Mouse (Mus musculus) erythroblast, embryonic 14.5 days (primary cell): ENCODE results near the gene Zbtb2. TPM values are rescaled to one million over a fixed set of nuclear protein-coding genes. Genes with fewer than 3 reads are reported as not detected.
"Not testable (repeated sequence)": the region's sequence is repeated elsewhere in the genome, so short reads cannot be mapped to it uniquely, and the experiment has no call there.

Source experiments
- H3K27me3 ChIP-seq: 2 replicates; pipeline ENCODE4 v1.6.1; 2012; ENCODE audit warnings: inconsistent platforms; ENCODE audit not compliant: control insufficient read depth
- H3K36me3 ChIP-seq: 2 replicates; pipeline ENCODE4 v1.6.1; 2012; ENCODE audit warnings: mild to moderate bottlenecking, inconsistent platforms; ENCODE audit not compliant: control insufficient read depth
- H3K4me1 ChIP-seq: 2 replicates; pipeline ENCODE4 v1.6.1; 2012; ENCODE audit warnings: inconsistent platforms; ENCODE audit not compliant: control insufficient read depth
- H3K4me3 ChIP-seq: replicated peaks from 2 replicates; pipeline ENCODE3; 2012; ENCODE audit warnings: moderate library complexity, mild to moderate bottlenecking, inconsistent platforms
- H3K9me3 ChIP-seq: 2 replicates; pipeline ENCODE4 v1.6.1; 2012; ENCODE audit warnings: low read length, inconsistent platforms, mixed read lengths; ENCODE audit not compliant: control insufficient read depth
- GATA1 ChIP-seq: IDR thresholded peaks from 2 replicates; pipeline ENCODE4 v1.6.1; 2012; ENCODE audit warnings: low read length, inconsistent platforms, mixed read lengths
- TAL1 ChIP-seq: IDR thresholded peaks from 3 replicates; pipeline ENCODE4 v1.6.1; 2012; ENCODE audit warnings: low read length, inconsistent platforms, mixed read lengths
- polyA plus RNA-seq: library from polyadenylated mRNA; stranded (reverse); fragments of >175 nt; gene quantifications from 2 replicates; pipeline ENCODE4 v1.2.3, GENCODE M21; 2012

The Zbtb2 gene
- polyA plus RNA-seq: 0.15 and 0.20 TPM in 2 replicates

DNA sequence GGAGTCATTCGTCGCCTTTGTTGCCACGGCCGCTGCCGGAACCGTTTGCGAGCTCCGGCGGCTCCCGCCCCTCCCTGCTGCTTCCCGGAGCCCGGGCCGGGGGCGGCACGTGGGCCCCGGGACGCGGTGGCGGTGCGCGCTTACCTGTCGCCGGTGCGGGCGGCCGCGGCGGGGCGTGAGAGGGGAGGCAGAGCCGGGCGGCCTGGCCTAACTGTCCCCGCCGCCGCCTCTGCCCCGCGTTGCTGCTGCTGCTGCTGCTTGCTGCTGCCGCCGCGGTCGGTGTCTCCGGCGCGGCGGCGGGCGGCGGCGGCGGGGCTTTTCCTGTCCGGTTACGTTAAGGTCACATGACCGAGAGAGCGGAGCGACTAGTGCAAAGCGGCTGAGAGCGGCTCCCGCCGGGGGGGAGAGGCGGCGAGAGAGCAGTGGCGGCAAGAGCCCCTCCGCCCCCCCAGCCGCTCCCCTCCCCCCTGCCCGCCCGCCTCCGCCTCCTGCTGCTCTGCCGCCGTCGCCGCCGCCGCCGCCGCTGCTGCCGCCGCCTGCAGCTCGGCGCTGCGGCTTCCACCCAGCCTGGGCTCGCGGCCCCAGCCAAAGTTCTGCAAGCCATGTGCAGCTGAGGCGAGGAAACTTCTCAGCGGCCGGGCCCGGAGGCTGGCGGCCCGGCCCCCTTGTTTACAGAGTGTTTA is at the start of gene Zbtb2:
TSS of gene Zbtb2 (minus strand) at position 408 of the 683 bp plus-strand sequence.
- H3K36me3 ChIP-seq: peaks cover 26% of the 10 kb centered on the region
- no peaks in the 10 kb centered on the region for H3K27me3 ChIP-seq
- peak within 1 kb of the TSS; percentile 92 for H3K4me3 ChIP-seq
- H3K4me1 ChIP-seq: peaks cover 65% of the 10 kb centered on the region
- no peaks in the 10 kb centered on the region for H3K9me3 ChIP-seq
- TF ChIP-seq GATA1 (no peak), TAL1 (no peak)

DNA sequence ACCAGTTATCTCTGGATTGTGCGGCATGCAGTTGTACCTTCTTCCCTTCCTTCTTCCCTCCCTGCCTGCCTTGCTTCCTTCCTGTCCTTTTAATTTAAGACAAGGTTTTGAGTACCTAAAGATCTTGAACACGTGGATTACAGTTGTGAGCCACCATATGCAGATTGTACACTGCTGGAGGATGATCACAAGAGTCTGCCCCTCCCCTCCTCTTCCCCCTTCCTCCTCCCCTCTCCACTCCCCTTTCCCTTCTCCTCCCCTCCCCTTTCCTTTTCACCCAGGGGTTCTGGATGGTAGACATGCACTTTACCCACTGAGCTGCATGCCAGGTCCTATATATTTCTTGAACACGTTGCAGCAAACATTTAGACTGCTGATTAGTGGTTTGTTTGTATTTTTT is 47.5 kb upstream of the Zbtb2 start:
- TF ChIP-seq GATA1 (no peak), TAL1 (no peak)
- peaks cover 59% of the 10 kb centered on the region for H3K36me3 ChIP-seq
- peaks cover 40% of the 10 kb centered on the region for H3K4me1 ChIP-seq
- no peaks in the 10 kb centered on the region for H3K9me3 ChIP-seq
- H3K27me3 ChIP-seq: no peaks in the 10 kb centered on the region
- no peak overlapping the region for H3K4me3 ChIP-seq

DNA sequence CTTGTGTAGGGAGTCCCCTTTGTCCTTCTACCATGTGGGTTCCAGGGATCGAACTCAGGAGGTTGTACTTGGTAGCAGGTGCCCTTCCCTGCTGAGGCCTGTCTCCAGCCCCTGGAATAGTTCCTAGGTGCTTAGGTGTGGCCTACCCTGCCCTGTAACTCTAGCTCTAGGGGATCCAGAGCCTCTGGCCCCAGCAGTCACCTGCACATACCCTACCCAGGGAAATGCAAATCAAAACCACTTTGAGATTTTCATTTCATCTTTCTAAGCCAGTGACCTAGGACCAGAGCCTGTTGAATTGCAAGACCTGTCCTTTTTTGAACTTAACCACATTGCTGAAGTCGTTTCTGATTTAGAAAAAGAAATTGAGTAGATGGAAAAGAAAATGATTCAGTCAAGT is 46.0 kb upstream of the Zbtb2 start:
- not testable (repeated sequence) for H3K27me3 ChIP-seq, H3K9me3 ChIP-seq
- peaks cover 54% of the 10 kb centered on the region for H3K4me1 ChIP-seq
- H3K4me3 ChIP-seq: peak overlapping the region; percentile 77
- H3K36me3 ChIP-seq: peaks cover 44% of the 10 kb centered on the region

DNA sequence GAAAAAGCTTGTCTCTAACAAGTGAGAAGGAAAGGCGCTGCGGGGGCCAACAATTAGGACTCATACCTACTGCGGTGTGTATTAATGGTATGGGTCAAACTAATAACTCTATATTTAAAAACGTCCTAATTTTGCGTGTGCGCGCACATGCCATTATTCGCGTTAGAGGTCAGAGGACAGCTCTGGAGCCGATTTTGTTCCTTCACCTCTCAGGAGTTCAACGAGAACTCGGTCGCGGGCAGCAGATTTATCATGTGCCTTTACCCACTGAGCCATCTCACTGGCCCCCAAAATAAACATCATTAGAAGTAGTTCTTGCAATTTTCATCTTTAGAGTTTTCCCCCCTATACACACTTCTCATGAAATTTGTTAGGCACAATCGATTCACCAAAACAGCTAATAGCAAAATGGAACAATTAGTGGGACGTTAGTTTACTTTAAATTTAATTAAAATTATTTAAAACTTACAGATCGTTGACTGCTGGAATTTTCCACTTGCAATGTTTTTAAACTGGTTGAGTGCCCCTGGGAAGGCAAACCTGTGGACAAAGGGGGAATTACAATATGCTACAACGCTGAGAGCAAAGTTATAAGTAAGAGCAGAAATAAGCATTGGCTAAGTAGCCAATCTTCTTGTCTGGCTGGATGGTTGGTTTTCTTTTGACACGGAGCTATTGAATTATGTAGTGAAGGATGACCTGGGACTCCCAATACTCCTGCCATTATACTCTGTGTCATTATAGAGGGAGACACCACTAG is 45.3 kb upstream of the Zbtb2 start:
- Histone ChIP-seq H3K4me1 (peaks cover 57% of the 10 kb centered on the region), H3K4me3 (peak overlapping the region; percentile 77), H3K27me3 (no peaks in the 10 kb centered on the region), H3K36me3 (peaks cover 40% of the 10 kb centered on the region), H3K9me3 (no peaks in the 10 kb centered on the region)
- TF ChIP-seq GATA1: no peak
- no peak for TF ChIP-seq TAL1

DNA sequence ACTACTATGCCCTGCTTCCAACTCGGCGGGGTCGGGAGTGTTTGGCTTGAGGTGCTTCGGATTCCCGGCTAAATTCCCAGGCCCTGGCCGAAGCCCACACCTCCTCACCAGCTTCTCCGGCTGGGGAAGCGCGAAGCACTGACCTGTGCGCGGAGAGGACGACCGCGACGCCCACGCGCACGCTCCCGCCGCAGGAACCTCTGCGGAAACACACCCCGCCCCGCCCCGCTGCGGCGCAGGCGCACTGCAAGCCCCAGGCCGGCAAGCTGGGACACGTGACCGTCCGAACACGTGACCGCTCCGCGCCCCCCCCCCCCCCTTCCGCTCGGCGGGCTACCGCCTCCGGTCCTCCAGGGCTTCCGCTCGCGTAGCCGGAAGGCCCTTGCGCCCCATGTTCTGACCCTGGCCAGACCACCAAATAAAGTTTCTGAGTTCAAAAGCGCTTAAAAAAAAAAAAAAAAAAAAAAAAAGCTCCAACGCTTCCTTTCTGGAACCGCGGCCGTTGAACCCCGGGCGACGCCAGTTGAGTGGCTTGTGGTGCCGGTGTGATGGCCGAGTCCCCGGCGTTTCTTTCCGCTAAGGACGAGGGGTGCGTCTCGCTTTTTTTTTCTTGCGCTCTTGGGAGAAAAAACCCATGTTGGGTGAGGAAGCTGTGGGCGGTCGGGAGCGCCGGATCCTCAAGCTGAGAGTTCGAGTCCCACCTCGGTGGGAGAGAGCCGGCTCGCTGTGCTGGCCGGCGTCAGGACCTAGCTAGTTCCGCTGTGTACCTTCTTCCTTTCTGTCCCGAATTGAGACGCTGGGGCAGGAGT is 44.4 kb upstream of the Zbtb2 start, which contains the start of the genes Rmnd1 and Armt1:
TSS of gene Rmnd1 (minus strand) at position 266 of the 809 bp plus-strand sequence.
TSS of gene Armt1 (plus strand) at position 345 of the 809 bp plus-strand sequence.
- H3K4me3 ChIP-seq: peak within 1 kb of the TSS; percentile 77
- no peaks in the 10 kb centered on the region for H3K9me3 ChIP-seq
- H3K36me3 ChIP-seq: peaks cover 35% of the 10 kb centered on the region
- H3K4me1 ChIP-seq: peaks cover 57% of the 10 kb centered on the region
- H3K27me3 ChIP-seq: no peaks in the 10 kb centered on the region
- TF ChIP-seq TAL1: no peak
- TF ChIP-seq GATA1: no peak

DNA sequence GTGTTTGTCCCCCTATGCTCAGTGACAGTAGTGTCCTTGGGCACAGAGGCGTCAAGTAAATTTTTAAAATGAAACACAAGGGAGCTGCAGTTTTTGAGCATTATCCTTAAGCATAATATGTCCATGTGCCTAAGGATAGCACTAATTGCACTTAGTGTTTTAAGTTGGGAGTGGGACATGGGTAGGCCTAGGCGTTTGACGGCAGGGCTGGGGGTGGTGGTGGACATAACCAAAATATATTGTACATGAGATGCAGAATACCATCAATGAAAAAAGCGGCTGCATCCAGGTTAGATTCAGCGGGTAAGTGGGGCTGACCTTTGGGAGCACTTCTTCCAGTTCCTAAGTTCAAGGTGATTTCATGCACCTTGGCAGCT is 43.8 kb upstream of the Zbtb2 start:
- peaks cover 32% of the 10 kb centered on the region for H3K36me3 ChIP-seq
- no peaks in the 10 kb centered on the region for H3K9me3 ChIP-seq
- TF ChIP-seq TAL1 (no peak), GATA1 (no peak)
- H3K4me1 ChIP-seq: peaks cover 57% of the 10 kb centered on the region
- H3K4me3 ChIP-seq: peak overlapping the region; percentile 77
- H3K27me3 ChIP-seq: no peaks in the 10 kb centered on the region

DNA sequence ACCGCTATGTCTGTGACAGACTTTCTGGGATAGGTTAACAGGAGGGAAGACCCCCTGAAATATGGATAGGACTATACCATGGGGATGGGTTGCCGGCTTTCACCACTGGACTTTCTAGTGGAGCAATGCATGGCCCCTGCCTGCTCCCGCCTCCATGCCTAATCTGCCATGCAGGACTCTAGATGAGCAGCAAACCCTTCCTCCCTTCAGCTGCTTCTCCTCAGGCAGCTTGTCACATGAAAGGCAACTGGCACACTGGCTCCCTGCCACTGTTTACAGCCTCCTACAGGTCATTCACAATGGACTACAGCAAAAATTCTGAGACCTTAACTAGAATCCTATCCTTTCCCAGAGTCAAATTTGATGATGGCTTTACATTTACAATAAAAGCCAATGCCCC is 42.9 kb upstream of the Zbtb2 start:
- H3K4me1 ChIP-seq: peaks cover 59% of the 10 kb centered on the region
- peak overlapping the region; percentile 77 for H3K4me3 ChIP-seq
- no peak for TF ChIP-seq TAL1
- no peak for TF ChIP-seq GATA1
- no peaks in the 10 kb centered on the region for H3K9me3 ChIP-seq
- H3K36me3 ChIP-seq: peaks cover 33% of the 10 kb centered on the region
- no peaks in the 10 kb centered on the region for H3K27me3 ChIP-seq

DNA sequence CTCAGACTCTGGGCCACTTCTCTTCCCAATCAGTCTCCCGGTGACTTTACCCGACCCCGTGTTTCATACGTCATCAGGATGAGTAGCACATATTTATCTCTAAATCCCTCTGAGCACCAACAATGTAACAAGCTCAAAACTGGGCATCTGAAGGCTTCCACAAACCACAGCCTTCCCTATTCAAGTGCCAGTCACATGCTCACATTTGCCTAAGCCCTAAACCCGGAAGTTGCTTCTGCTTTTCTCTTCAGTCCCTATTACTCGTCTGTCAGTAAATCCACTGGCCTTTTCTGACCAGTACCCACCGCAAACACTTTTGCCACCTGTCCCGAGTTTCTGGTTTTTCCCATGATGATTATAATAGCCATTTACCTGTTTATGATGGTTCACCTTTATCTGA is 42.5 kb upstream of the Zbtb2 start:
- no peaks in the 10 kb centered on the region for H3K27me3 ChIP-seq
- peaks cover 33% of the 10 kb centered on the region for H3K36me3 ChIP-seq
- TF ChIP-seq GATA1: no peak
- no peak for TF ChIP-seq TAL1
- peaks cover 58% of the 10 kb centered on the region for H3K4me1 ChIP-seq
- no peaks in the 10 kb centered on the region for H3K9me3 ChIP-seq
- no peak overlapping the region for H3K4me3 ChIP-seq

DNA sequence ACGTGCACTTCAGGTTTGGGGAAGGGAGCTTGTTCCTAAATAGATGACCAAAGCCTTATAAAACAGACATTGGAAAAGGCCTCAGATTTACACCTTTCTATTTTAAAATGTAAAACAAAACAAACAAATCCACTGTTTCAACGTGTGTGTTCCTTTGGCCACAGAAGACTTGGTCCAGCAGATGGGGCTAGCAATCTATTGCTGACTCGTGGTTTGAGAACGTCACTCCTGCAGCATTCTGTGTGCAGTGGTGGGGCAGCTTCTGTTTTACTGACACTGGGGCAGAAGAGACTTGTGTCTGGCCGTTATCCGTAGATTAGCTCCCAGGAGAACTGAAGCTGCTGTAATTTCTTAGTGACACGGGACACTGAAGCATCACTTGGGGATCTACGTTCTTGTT is 37.3 kb upstream of the Zbtb2 start:
- no peaks in the 10 kb centered on the region for H3K27me3 ChIP-seq
- no peaks in the 10 kb centered on the region for H3K9me3 ChIP-seq
- peaks cover 19% of the 10 kb centered on the region for H3K4me1 ChIP-seq
- TF ChIP-seq TAL1: no peak
- TF ChIP-seq GATA1: no peak
- no peak overlapping the region for H3K4me3 ChIP-seq
- peaks cover 62% of the 10 kb centered on the region for H3K36me3 ChIP-seq
